Mouse (Mus musculus): ENCODE data around the gene Nsun6. TPM values are rescaled to one million over a fixed set of nuclear protein-coding genes. Genes with fewer than 3 reads are reported as not detected.

Gene Nsun6
- polyA plus RNA-seq (2012; ENCODE audit: low replicate concordance) = 0.43 and 1.6 TPM in 2 replicates

GRCm38 (mm10) chr2:15054945-15055637 is at the start of gene Nsun6:
Gene Nsun6 (minus strand): TSS chr2:15055069.

DNA sequence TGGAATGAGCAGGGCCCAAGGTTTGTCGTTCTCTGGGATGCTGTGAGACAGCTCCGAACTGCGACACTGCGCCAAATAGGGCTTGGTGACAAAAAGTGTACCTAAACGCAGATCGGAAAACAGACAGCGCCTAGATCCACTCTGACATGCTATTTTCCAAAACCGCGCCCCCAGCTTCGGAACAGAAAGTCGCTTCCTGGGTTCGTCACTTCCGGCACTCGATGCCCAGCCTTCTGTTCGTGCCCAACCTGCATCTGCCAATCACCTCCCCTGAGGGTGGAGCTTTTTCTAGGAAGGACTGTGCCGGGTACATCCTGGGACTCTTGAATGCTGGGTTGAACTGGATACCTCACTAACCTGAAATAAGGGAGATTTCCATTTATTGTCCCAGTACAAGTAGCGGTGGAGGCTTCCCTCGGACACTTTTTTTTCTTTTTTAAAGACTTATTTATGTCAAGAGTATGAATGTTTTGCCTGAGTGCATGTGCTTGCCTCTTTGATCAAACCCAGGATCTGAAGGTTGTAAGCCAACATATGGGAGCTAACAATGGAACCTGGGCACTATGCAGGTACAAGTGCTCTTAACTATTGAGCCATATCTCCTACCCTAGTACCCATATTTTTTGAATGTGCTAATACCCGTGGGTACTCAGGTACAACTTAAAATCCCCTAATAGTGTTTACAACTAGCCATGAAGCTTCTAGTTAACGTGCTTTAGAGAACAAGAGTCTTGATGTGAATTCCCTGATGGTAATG is 5.6 kb downstream of the Nsun6 start, which contains the start of gene Arl5b:
Gene Arl5b, plus strand, starts transcription at position 279 of the 757 bp plus-strand sequence.

Other genes starting within 250 kb of the Nsun6 start
- 5.4 and 9.7 TPM in 2 replicates for gene Arl5b, start 5.7 kb downstream of the Nsun6 start, polyA plus RNA-seq (2012; ENCODE audit: low replicate concordance)

Measured in hematopoietic multipotent progenitor cell, adult 10-12 weeks (in vitro differentiated cells).